Mouse (Mus musculus): ENCODE results near the gene Zscan25. TPM values are rescaled to one million over a fixed set of nuclear protein-coding genes. Genes with fewer than 3 reads are reported as not detected.
A peak's percentile ranks its signal among the peaks of the same experiment; 100 is the strongest.
"Not testable (repeated sequence)": the region's sequence is repeated elsewhere in the genome, so short reads cannot be mapped to it uniquely, and the experiment has no call there.

The Zscan25 gene
- polyA plus RNA-seq (2014; fragmentation: Nextera tagmentation; extraction: Ambion mirVana), result 0.70 and 1.2 TPM in 2 replicates

DNA sequence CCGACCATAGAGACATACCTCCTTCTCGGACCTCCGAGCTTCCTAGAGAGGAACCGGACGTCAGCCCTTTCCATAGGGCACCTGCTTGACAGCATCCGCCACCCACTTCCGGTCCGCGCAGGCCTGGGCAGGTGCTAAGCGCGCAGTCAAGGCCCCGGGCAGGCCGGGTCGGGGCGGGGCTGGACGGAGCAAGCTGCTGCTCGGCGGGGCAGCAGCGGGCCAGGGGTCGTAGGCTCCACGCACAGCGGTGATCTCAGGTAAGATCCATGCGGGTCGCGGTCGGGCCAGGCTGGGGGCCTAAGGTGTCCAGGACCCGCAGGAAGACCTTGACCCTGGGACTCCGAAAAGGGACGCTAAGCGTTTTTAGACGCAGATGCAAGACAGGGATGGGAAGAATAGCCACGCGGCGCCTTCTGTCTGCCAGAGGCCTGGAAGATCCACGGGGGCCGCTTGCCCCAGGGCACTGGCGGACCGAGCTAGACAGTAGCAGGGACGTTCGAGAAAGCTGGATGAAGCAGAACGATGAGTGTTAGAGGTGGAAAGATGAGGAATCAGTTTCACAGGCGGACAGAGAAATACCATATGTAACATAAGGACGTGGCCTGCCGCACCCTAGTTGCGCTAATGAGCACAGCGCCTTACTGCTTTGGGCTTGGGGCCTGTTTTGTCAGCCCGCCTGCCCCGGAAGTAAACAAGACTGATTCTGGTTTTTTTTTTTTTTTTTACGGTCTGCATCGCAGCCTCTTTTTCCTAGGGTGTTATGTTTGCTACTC lies at the start of gene Zscan25:
Gene Zscan25, plus strand, starts transcription at position 130 of the 773 bp plus-strand sequence.
- Histone ChIP-seq H3K27ac (ENCODE audit: low read depth, low read length) (peak within 1 kb of the TSS; percentile 91), H3K4me1 (ENCODE audit: control insufficient read depth, insufficient read depth, low read length) (peaks cover 10% of the 10 kb centered on the region; the same call in 1 of the 2 replicates), H3K9ac (ENCODE audit: low read depth, low read length) (peak within 1 kb of the TSS; percentile 89), H3K4me2 (replicated peaks; ENCODE audit: low read depth, low read length) (peak within 1 kb of the TSS; percentile 87), H3K27me3 (ENCODE audit: control insufficient read depth, insufficient read depth, low read length) (no peaks in the 10 kb centered on the region), H3K4me3 (ENCODE audit: low read length) (peak within 1 kb of the TSS; percentile 89), H3K36me3 (ENCODE audit: control insufficient read depth, insufficient read depth, low read length) (peaks cover 30% of the 10 kb centered on the region), H3K9me3 (ENCODE audit: control insufficient read depth, low read length) (no peaks in the 10 kb centered on the region)
- ATAC-seq (ENCODE audit: low FRiP score, low TSS enrichment), result peak; percentile 100
- under 1% methylated on average over 49 of the region's 50 CpGs for WGBS

DNA sequence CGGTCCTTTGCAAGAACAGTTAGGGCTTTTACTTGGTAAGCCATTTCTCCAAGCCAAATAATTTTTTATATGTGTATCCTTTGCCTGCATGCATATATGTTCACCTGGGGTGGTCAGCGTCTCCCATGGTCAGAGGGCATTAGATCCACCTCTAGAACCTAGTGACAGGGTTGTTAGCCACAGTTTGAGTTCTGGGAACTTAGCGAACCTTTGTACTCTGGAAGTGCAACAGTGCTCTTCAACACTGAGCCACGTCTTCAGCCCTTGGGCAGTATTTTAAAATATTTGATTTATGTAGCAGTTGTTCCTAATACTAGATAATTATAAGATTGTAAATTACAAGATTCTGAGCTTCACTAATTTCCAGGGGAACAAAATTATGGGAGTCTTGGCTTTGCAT lies 49.7 kb upstream of the Zscan25 start:
- no peak for ATAC-seq (ENCODE audit: low FRiP score, low TSS enrichment)
- Histone ChIP-seq H3K9ac (ENCODE audit: low read depth, low read length) (peak overlapping the region; percentile 96; the same call in 1 of the 2 replicates), H3K4me2 (replicated peaks; ENCODE audit: low read depth, low read length) (peak overlapping the region; percentile 62; the same call in 1 of the 2 replicates), H3K36me3 (ENCODE audit: control insufficient read depth, insufficient read depth, low read length) (peaks cover 23% of the 10 kb centered on the region), H3K4me3 (ENCODE audit: low read length) (no peak overlapping the region), H3K27me3 (ENCODE audit: control insufficient read depth, insufficient read depth, low read length) (no peaks in the 10 kb centered on the region), H3K4me1 (ENCODE audit: control insufficient read depth, insufficient read depth, low read length) (peaks cover 9% of the 10 kb centered on the region; the same call in 1 of the 2 replicates), H3K9me3 (ENCODE audit: control insufficient read depth, low read length) (no peaks in the 10 kb centered on the region), H3K27ac (ENCODE audit: low read depth, low read length) (no peak overlapping the region)
- WGBS, result 90% methylated on average over 4 of the region's 4 CpGs

DNA sequence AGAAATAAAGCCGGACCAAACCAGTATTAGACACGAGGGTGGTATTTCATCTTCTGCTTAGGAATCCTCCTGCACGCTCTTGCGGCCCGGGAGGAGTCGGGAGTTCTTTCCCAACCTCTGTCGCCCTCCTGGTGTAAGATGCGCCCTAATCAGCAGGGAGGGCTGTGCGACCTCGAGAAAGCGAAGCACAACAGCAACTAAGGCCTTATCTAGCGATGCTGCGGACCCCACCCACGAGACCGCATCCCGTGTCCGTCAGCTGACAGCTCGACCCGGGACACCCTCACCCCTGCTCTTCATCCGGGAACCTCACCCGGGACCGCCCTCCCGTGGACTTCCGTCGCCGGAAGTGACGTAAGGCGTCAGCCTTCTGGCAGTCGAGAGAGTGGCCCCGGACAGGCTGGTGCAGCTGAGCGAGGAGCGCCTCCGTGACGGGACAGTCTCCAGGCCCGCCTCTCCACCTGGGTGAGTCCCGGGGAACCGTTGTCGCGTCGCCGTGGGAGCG lies 48.9 kb upstream of the Zscan25 start, which contains the start of gene Zfp655:
Gene Zfp655, plus strand, starts transcription at position 349 of the 505 bp plus-strand sequence.
- Histone ChIP-seq H3K4me3 (ENCODE audit: low read length) (peak within 1 kb of the TSS; percentile 99), H3K27me3 (ENCODE audit: control insufficient read depth, insufficient read depth, low read length) (no peaks in the 10 kb centered on the region), H3K4me2 (replicated peaks; ENCODE audit: low read depth, low read length) (peak within 1 kb of the TSS; percentile 62), H3K9ac (ENCODE audit: low read depth, low read length) (peak within 1 kb of the TSS; percentile 96), H3K9me3 (ENCODE audit: control insufficient read depth, low read length) (no peaks in the 10 kb centered on the region), H3K4me1 (ENCODE audit: control insufficient read depth, insufficient read depth, low read length) (peaks cover 9% of the 10 kb centered on the region; the same call in 1 of the 2 replicates), H3K27ac (ENCODE audit: low read depth, low read length) (peak within 1 kb of the TSS; percentile 81), H3K36me3 (ENCODE audit: control insufficient read depth, insufficient read depth, low read length) (peaks cover 30% of the 10 kb centered on the region)
- under 1% methylated on average over 41 of the region's 42 CpGs for WGBS
- ATAC-seq (ENCODE audit: low FRiP score, low TSS enrichment), result peak; percentile 99

DNA sequence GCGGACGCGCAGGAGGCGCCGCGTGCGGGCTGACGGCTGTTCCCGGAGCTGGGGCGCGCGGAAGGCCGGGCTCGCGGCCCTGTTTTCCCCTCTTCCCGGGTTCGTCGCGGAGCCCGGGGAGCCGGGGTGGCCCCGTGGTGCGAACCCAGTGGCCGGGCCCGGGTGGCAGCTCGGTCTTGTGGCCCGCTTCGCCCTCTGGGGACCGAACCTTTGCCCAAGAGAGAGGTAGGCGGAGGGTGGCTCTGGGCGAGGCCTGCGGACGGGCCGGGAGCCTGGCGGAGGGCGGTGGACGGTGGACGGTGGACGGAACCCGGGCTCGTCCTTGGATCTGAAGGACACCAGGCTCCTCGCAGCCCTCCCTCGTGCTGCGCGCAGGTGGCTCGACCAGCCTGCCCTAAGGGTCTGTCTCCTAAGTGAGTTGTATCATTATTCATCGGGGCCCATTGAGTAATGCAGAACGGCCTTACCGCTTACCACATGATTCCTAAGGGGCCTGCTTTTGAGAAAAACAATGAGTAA lies 48.3 kb upstream of the Zscan25 start:
- under 1% methylated on average over 36 of the region's 49 CpGs for WGBS
- Histone ChIP-seq H3K9ac (ENCODE audit: low read depth, low read length) (peak overlapping the region; percentile 96), H3K9me3 (ENCODE audit: control insufficient read depth, low read length) (no peaks in the 10 kb centered on the region), H3K27me3 (ENCODE audit: control insufficient read depth, insufficient read depth, low read length) (no peaks in the 10 kb centered on the region), H3K4me1 (ENCODE audit: control insufficient read depth, insufficient read depth, low read length) (peaks cover 9% of the 10 kb centered on the region; the same call in 1 of the 2 replicates), H3K27ac (ENCODE audit: low read depth, low read length) (peak overlapping the region; percentile 80), H3K4me3 (ENCODE audit: low read length) (peak overlapping the region; percentile 99), H3K36me3 (ENCODE audit: control insufficient read depth, insufficient read depth, low read length) (peaks cover 36% of the 10 kb centered on the region), H3K4me2 (replicated peaks; ENCODE audit: low read depth, low read length) (peak overlapping the region; percentile 62)
- ATAC-seq (ENCODE audit: low FRiP score, low TSS enrichment), result peak; percentile 69

DNA sequence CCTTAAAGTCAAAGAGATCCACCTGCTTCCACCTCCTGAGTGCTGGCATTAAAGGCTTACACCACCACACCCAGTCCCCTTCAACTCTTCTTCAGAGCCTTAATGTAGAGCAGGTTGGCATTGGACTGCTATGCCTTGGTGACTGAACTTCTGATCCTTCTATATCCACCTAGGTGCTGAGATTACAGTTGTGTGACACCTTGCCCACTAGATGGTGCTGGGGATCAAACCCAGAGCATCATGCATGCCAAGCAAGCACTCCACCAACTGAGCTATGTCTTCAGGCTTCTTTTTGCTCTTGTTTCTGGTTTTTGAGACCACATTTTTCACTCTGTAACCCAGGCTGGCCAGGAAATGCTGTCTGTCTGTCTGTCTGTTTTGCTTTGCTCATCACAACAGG lies 45.7 kb upstream of the Zscan25 start:
- no peak overlapping the region for H3K27ac ChIP-seq (ENCODE audit: low read depth, low read length)
- H3K4me1 ChIP-seq (ENCODE audit: control insufficient read depth, insufficient read depth, low read length), result peaks cover 9% of the 10 kb centered on the region; the same call in 1 of the 2 replicates
- no peak overlapping the region for H3K4me2 ChIP-seq (replicated peaks; ENCODE audit: low read depth, low read length)
- no peak for ATAC-seq (ENCODE audit: low FRiP score, low TSS enrichment)
- H3K27me3 ChIP-seq (ENCODE audit: control insufficient read depth, insufficient read depth, low read length), result no peaks in the 10 kb centered on the region
- H3K9ac ChIP-seq (ENCODE audit: low read depth, low read length), result no peak overlapping the region
- H3K36me3 ChIP-seq (ENCODE audit: control insufficient read depth, insufficient read depth, low read length), result peaks cover 56% of the 10 kb centered on the region
- no peak overlapping the region for H3K4me3 ChIP-seq (ENCODE audit: low read length)
- H3K9me3 ChIP-seq (ENCODE audit: control insufficient read depth, low read length), result no peaks in the 10 kb centered on the region

DNA sequence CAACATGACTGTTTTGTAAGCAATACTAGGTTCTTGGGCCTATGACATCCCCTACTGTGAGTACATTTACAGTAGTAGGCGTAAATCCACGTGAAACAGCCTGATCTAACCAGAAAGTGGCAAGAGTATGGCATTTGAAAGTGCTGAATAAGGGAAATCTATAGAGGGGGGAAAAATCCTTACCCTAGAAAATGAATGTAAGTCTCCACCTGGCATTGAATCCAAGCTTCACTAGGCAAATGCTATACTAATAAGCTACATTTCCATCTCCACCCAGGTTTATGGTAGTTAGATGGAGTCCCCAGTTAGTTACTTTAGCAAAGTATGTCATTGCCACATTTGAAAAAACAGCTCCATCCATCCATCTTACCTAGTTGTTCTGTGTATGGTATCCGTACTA lies 30.8 kb upstream of the Zscan25 start:
- peaks cover 44% of the 10 kb centered on the region for H3K36me3 ChIP-seq (ENCODE audit: control insufficient read depth, insufficient read depth, low read length)
- H3K9ac ChIP-seq (ENCODE audit: low read depth, low read length), result no peak overlapping the region
- no peaks in the 10 kb centered on the region for H3K27me3 ChIP-seq (ENCODE audit: control insufficient read depth, insufficient read depth, low read length)
- no peak for ATAC-seq (ENCODE audit: low FRiP score, low TSS enrichment)
- peaks cover 3% of the 10 kb centered on the region; the same call in 1 of the 2 replicates for H3K9me3 ChIP-seq (ENCODE audit: control insufficient read depth, low read length)
- 91% methylated on average over 3 of the region's 3 CpGs for WGBS
- H3K27ac ChIP-seq (ENCODE audit: low read depth, low read length), result no peak overlapping the region
- H3K4me2 ChIP-seq (replicated peaks; ENCODE audit: low read depth, low read length), result no peak overlapping the region
- H3K4me3 ChIP-seq (ENCODE audit: low read length), result no peak overlapping the region
- no peaks in the 10 kb centered on the region for H3K4me1 ChIP-seq (ENCODE audit: control insufficient read depth, insufficient read depth, low read length)

DNA sequence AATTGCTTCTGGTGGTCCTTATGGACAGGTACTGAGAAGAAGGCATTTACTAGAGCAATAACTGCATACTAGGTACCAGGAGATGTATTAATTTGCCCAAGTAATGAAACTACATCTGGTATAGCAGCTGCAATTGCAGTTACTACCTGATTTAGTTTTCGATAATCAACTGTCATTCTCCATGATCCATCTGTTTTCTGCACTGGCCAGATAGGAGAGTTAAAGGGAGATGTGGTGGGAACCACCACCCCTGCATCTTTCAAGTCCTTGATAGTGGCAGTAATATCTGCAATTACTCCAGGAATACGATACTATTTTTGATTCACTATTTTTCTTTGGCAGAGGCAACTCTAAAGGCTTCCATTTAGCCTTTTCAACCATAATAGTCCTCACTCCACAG lies 6.7 kb upstream of the Zscan25 start:
- H3K27ac ChIP-seq (ENCODE audit: low read depth, low read length); H3K36me3 ChIP-seq (ENCODE audit: control insufficient read depth, insufficient read depth, low read length); H3K4me3 ChIP-seq (ENCODE audit: low read length); H3K27me3 ChIP-seq (ENCODE audit: control insufficient read depth, insufficient read depth, low read length); H3K9ac ChIP-seq (ENCODE audit: low read depth, low read length); H3K4me1 ChIP-seq (ENCODE audit: control insufficient read depth, insufficient read depth, low read length); H3K4me2 ChIP-seq (replicated peaks; ENCODE audit: low read depth, low read length); ATAC-seq (ENCODE audit: low FRiP score, low TSS enrichment); H3K9me3 ChIP-seq (ENCODE audit: control insufficient read depth, low read length): not testable (repeated sequence)
- 90% methylated on average over 2 of the region's 2 CpGs for WGBS

DNA sequence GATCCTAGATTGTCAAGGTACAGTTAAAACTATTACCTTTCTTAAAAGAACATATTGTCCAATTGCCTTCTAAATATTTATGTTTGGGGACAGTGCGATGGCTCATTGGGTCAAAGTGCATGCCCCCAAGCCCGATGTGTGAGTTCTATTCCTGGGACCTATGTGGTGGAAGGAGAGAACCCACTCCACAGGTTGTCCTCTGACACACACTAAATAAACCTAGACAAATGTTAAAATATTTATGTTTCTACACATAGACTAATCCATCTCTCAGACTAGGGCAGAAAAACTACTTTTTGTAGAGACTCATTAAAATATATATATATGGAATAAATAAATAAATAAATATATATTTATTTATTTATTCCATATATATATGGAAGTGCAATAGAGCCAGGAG lies 352 bp upstream of the Zscan25 start:
- 97% methylated on average over 2 of the region's 2 CpGs for WGBS
- Histone ChIP-seq H3K4me1 (ENCODE audit: control insufficient read depth, insufficient read depth, low read length) (peaks cover 10% of the 10 kb centered on the region; the same call in 1 of the 2 replicates), H3K9ac (ENCODE audit: low read depth, low read length) (no peak overlapping the region), H3K4me2 (replicated peaks; ENCODE audit: low read depth, low read length) (no peak overlapping the region), H3K9me3 (ENCODE audit: control insufficient read depth, low read length) (no peaks in the 10 kb centered on the region), H3K36me3 (ENCODE audit: control insufficient read depth, insufficient read depth, low read length) (peaks cover 24% of the 10 kb centered on the region), H3K27ac (ENCODE audit: low read depth, low read length) (no peak overlapping the region), H3K4me3 (ENCODE audit: low read length) (peak overlapping the region; percentile 89; the same call in 1 of the 2 replicates), H3K27me3 (ENCODE audit: control insufficient read depth, insufficient read depth, low read length) (no peaks in the 10 kb centered on the region)
- ATAC-seq (ENCODE audit: low FRiP score, low TSS enrichment), result peak; percentile 34

DNA sequence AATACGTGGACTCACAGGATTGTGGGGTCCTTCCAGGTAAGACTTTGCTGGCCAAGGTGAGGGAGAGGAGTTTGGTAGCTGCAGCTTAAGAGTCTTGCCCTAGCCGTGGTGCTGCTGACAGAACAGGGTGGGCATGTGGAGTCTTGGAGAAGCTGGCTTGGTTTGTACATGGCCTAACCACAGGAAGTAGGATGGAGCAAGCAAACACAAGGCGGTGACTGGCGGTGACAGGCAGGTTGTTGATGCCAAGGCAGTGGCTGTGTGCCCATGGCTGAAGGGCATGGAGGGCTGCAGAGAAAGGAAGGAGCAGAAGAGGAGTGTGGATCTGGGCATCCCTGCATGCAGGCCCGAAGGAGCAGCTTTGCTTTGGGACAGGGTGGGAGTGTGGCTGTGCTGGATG lies 8.1 kb downstream of the Zscan25 start:
- H3K4me2 ChIP-seq (replicated peaks; ENCODE audit: low read depth, low read length), result no peak overlapping the region
- no peak overlapping the region for H3K9ac ChIP-seq (ENCODE audit: low read depth, low read length)
- H3K36me3 ChIP-seq (ENCODE audit: control insufficient read depth, insufficient read depth, low read length), result peaks cover 88% of the 10 kb centered on the region
- no peak for ATAC-seq (ENCODE audit: low FRiP score, low TSS enrichment)
- H3K27ac ChIP-seq (ENCODE audit: low read depth, low read length), result no peak overlapping the region
- H3K27me3 ChIP-seq (ENCODE audit: control insufficient read depth, insufficient read depth, low read length), result no peaks in the 10 kb centered on the region
- H3K9me3 ChIP-seq (ENCODE audit: control insufficient read depth, low read length), result no peaks in the 10 kb centered on the region
- WGBS, result 96% methylated on average over 5 of the region's 5 CpGs
- no peak overlapping the region for H3K4me3 ChIP-seq (ENCODE audit: low read length)
- no peaks in the 10 kb centered on the region for H3K4me1 ChIP-seq (ENCODE audit: control insufficient read depth, insufficient read depth, low read length)

Measured in kidney, embryonic 14.5 days (tissue).